Mouse (Mus musculus) MN1 (cell line): ENCODE measurements around the gene 4930544D05Rik.

ENCODE experiments used
- DNase-seq: peaks from one replicate; pipeline ENCODE4 v3.0.0-alpha.2; 2016; ENCODE audit warnings: low spot score

Gene 4930544D05Rik

GRCm38 (mm10) chr11:70598451-70598953 is 17.1 kb upstream of the 4930544D05Rik start:
- DNase-seq = no peak

GRCm38 (mm10) chr11:70605024-70605566 is 10.6 kb upstream of the 4930544D05Rik start:
- DNase-seq = peak; percentile 84

- DNase-seq = no peak
These were observed 8.9 kb upstream of the 4930544D05Rik start for GRCm38 (mm10) chr11:70606717-70607116.

- DNase-seq = no peak
These were observed 8.0 kb upstream of the 4930544D05Rik start for GRCm38 (mm10) chr11:70607611-70608010.

- DNase-seq = no peak
These were observed 7.1 kb upstream of the 4930544D05Rik start for GRCm38 (mm10) chr11:70608381-70609066.

GRCm38 (mm10) chr11:70610752-70611151 is 4.9 kb upstream of the 4930544D05Rik start:
- no peak for DNase-seq

- no peak for DNase-seq
These were observed 3.1 kb upstream of the 4930544D05Rik start for GRCm38 (mm10) chr11:70612505-70612904.

- DNase-seq = no peak
These were observed 574 bp upstream of the 4930544D05Rik start for GRCm38 (mm10) chr11:70615074-70615473.

- DNase-seq = no peak
These were observed 3.5 kb downstream of the 4930544D05Rik start, which contains the start of gene Chrne for GRCm38 (mm10) chr11:70619101-70619500. Chrne (minus strand) TSS chr11:70619216.

GRCm38 (mm10) chr11:70621972-70622814 is 6.5 kb downstream of the 4930544D05Rik start:
- peak; percentile 61 for DNase-seq

- no peak for DNase-seq
These were observed 7.5 kb downstream of the 4930544D05Rik start for GRCm38 (mm10) chr11:70623053-70623742.

- DNase-seq = no peak
These were observed 9.8 kb downstream of the 4930544D05Rik start for GRCm38 (mm10) chr11:70625473-70625872.

- DNase-seq = no peak
These were observed 11.2 kb downstream of the 4930544D05Rik start for GRCm38 (mm10) chr11:70626877-70627276.

- DNase-seq = peak; percentile 52
These were observed 12.8 kb downstream of the 4930544D05Rik start for GRCm38 (mm10) chr11:70628431-70628830.

GRCm38 (mm10) chr11:70629557-70629956 is 13.9 kb downstream of the 4930544D05Rik start:
- no peak for DNase-seq

GRCm38 (mm10) chr11:70630129-70630528 is 14.5 kb downstream of the 4930544D05Rik start:
- DNase-seq = no peak

- DNase-seq = no peak
These were observed 20.0 kb downstream of the 4930544D05Rik start for GRCm38 (mm10) chr11:70635601-70636000.

- no peak for DNase-seq
These were observed 22.1 kb downstream of the 4930544D05Rik start for GRCm38 (mm10) chr11:70637764-70638163.

- no peak for DNase-seq
These were observed 22.6 kb downstream of the 4930544D05Rik start for GRCm38 (mm10) chr11:70638293-70638692.

GRCm38 (mm10) chr11:70638714-70639278 is 23.1 kb downstream of the 4930544D05Rik start, which contains the start of gene Gp1ba:
Gp1ba (plus strand) TSS chr11:70639122.
- DNase-seq = no peak

- DNase-seq = no peak
These were observed 24.3 kb downstream of the 4930544D05Rik start for GRCm38 (mm10) chr11:70639976-70640375.
